Mouse (Mus musculus): ENCODE data around the gene Slc35b2. TPM values are rescaled to one million over a fixed set of nuclear protein-coding genes. Genes with fewer than 3 reads are reported as not detected.

Gene Slc35b2
- polyA plus RNA-seq, 1 experiment from 2014 or later: 139 TPM

- WGBS: 67% methylated on average over 3 of the region's 3 CpGs
- Histone ChIP-seq H3K9ac (no peak overlapping the region), H3K4me1 (peaks cover 9% of the 10 kb centered on the region; the same call in 1 of the 2 replicates), H3K9me3 (no peaks in the 10 kb centered on the region), H3K36me3 (no peaks in the 10 kb centered on the region), H3K4me3 (no peak overlapping the region), H3K27ac (no peak overlapping the region), H3K27me3 (no peaks in the 10 kb centered on the region), H3K4me2 (no peak overlapping the region)
- no peak for ATAC-seq (ENCODE audit: insufficient number of reproducible peaks, low FRiP score, low TSS enrichment, low read depth)
These were observed 53.0 kb downstream of the Slc35b2 start for GRCm38 (mm10) chr17:45616679-45617078.

Other genes with a start within 250 kb of the Slc35b2 start
- 61.1 and 61.7 TPM in 2 replicates for gene Cdc5l, start 130.1 kb upstream of the Slc35b2 start, polyA plus RNA-seq (2015; fragmentation: Nextera tagmentation; extraction: Ambion mirVana)
- gene Spats1, start 88.5 kb upstream of the Slc35b2 start, polyA plus RNA-seq (2015; fragmentation: Nextera tagmentation; extraction: Ambion mirVana): 0.21 and 0.22 TPM in 2 replicates
- gene Aars2, start 57.0 kb upstream of the Slc35b2 start, polyA plus RNA-seq (2015; fragmentation: Nextera tagmentation; extraction: Ambion mirVana): 14.7 and 16.5 TPM in 2 replicates
- 0.17 and 0.19 TPM in 2 replicates for gene Tcte1, start 40.4 kb upstream of the Slc35b2 start, polyA plus RNA-seq (2015; fragmentation: Nextera tagmentation; extraction: Ambion mirVana)
- 2.9 and 4.7 TPM in 2 replicates for gene Tmem151b, start 14.2 kb upstream of the Slc35b2 start, polyA plus RNA-seq (2015; fragmentation: Nextera tagmentation; extraction: Ambion mirVana)
- gene Nfkbie, start 8.2 kb upstream of the Slc35b2 start, polyA plus RNA-seq (2015; fragmentation: Nextera tagmentation; extraction: Ambion mirVana): 5.9 and 6.1 TPM in 2 replicates
- gene Hsp90ab1, start 9.4 kb downstream of the Slc35b2 start, polyA plus RNA-seq (2015; fragmentation: Nextera tagmentation; extraction: Ambion mirVana): 1,467 and 1,497 TPM in 2 replicates
- 120 and 140 TPM in 2 replicates for gene Slc29a1, start 35.7 kb downstream of the Slc35b2 start, polyA plus RNA-seq (2015; fragmentation: Nextera tagmentation; extraction: Ambion mirVana)
- gene Mymx, start 38.2 kb downstream of the Slc35b2 start, polyA plus RNA-seq (2015; fragmentation: Nextera tagmentation; extraction: Ambion mirVana): 22.9 and 39.7 TPM in 2 replicates
- gene Capn11, start 95.5 kb downstream of the Slc35b2 start, polyA plus RNA-seq (2015; fragmentation: Nextera tagmentation; extraction: Ambion mirVana): 0.21 and 0.37 TPM in 2 replicates
- 142 and 143 TPM in 2 replicates for gene Mrpl14, start 122.4 kb downstream of the Slc35b2 start, polyA plus RNA-seq (2015; fragmentation: Nextera tagmentation; extraction: Ambion mirVana)
- gene Tmem63b, start 123.0 kb downstream of the Slc35b2 start, polyA plus RNA-seq (2015; fragmentation: Nextera tagmentation; extraction: Ambion mirVana): 38.1 and 39.2 TPM in 2 replicates
- gene 1600014C23Rik, start 170.0 kb downstream of the Slc35b2 start, polyA plus RNA-seq (2015; fragmentation: Nextera tagmentation; extraction: Ambion mirVana): 0.63 TPM in 1 of 2 replicates, not detected in the other

Measured in limb, embryonic 15.5 days (tissue).